Mouse (Mus musculus): ENCODE data around the gene Mvp. TPM values are rescaled to one million over a fixed set of nuclear protein-coding genes. Genes with fewer than 3 reads are reported as not detected.

Gene Mvp
- 39.6 TPM for polyA plus RNA-seq (2017; shearing (Covaris generic))

DNA sequence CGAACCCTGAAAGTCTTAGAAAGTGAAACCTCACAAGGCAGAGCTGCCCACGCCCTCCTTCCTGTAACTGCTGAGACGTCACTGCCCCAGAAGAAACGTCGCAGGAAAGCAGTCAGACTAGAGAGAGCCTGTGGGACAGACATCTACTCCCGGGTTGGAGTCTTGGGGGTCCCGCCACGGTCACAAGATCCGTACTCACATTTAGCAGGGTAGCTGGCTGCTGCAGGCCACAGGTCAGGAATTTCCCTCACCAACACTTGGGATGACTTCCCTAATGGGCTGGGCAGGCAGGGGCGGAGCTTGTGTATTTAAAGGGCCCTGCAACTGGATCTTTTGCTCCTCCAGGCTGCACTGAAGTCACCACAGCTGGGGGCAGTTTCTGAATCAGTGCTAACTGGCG, at the start of gene Mvp:
Gene Mvp, minus strand, starts transcription at position 302 of the 400 bp plus-strand sequence.

GRCm38 (mm10) chr7:127041851-127042672, 27.6 kb upstream of the Mvp start, which contains the start of gene Kif22:
TSS of gene Kif22 (minus strand) at chr7:127042471.

DNA sequence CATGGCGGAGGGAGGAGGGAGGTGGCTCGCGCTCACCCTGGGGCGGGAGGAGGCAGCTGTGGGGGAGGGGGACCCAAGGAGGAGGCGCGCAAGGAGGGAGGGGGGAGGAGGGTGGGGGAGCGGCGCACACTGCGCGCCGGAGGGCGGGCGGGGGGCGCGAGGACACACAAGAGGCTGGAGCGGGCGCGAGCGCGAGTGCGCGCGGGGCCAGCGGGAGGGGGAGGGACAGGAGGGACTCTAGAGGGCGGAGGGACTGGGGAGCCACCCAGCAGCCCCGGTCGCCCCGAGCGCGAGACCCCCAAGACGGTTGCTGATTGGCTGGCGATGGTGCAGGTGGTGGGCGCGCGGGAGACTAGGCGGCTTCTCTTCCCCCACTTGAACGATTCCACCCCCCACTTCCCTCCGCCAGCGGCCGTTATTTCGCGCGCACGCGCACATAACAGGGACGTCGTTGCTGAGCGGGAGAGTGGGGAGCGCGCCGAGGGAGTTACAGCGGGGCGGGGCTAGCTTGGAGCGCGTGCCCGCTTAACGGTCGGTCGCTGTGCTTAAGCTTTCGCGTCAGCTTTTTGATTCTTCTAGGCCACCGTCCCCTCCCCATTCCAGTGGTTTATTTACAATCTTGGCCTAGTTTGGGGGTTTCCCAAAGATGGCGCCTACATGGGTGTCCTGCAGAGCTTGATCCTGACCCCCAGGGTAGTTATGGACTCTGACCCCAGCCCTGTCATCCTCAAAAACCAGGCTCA, 12.7 kb upstream of the Mvp start, which contains the start of gene Maz:
Gene Maz, minus strand, starts transcription at position 54 of the 743 bp plus-strand sequence.

DNA sequence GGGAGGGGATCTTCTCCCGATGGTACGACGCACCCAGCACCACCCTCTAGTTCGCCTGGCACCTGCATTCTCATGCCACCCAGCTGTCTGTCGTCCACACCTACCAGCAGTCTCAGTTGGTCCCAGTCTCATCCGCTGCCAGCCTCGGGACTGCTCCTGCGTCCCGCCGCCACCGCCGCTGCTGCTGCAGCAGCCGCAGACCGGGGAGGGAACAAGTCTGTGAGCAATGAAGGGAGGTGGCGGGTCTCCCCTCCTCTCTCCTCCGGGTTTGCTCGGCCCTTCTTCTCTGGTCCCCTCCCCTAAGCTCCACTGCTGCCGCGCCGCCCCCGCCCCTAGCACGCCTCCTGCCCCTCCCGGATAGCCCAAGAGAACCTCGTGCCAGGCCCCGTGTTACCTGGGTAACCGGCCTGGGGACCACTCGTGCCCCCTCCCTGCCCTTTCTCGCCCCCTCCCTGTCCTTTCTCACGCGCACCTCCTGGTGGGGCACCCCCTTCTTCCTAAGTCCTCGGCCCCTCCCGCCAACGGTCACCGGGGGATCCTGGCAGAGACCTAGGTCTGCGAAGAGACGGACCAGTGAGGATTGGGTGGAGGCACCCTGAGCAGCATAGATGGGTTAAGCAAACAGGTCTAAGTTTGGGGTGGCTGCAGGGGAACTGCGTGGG, 6.6 kb upstream of the Mvp start, which contains the start of the genes Gm42742 and Prrt2:
Gene Gm42742, minus strand, starts transcription at position 197 of the 662 bp plus-strand sequence.
Gene Prrt2, minus strand, starts transcription at position 311 of the 662 bp plus-strand sequence.

DNA sequence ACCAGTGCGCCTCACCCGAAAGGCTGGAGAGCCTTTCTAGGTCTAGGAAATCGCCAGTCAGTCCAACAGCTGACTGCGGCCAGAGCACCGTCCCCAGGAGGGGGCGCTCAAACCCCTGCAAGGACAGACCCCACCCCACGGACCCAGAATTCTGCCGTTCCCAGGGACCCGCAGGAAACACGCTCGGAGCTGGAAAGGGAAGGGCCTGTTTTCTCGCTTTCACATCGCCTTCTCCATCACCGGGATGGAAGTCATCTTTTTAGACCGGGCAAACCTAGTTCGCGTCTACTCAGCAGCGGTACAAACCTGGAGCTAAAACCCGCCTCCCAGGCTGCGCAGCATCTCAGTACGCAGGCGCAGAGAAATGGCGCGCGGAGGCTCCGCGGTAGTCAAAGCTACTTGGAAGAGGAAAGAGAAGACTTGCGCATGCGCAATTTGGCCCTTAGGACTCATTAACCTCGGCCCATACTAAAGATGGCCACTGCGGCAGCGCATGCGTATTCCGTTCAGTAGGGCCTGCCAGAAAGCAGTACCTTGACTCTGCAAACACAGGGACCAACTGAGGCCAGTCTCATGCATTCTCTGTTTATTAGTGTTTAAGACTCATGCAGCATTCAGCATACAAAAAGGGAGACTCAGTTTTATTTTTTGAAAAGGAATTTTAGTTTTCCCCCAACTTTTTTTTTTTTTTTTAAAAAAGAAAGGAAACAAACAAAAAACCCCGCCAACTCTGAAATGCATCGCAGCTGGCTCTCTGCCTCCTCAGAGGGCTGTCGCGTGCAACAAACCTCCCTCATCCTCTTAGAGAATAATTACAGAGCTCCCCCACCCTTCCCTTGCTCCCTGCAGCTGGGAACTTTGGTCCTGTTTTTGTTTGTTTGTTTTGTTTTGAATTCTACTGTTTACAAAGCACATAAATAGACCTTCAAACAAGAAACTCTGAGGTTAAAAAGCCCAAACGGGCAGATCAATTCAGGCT, 2.8 kb upstream of the Mvp start, which contains the start of gene Pagr1a:
Gene Pagr1a, minus strand, starts transcription at position 382 of the 979 bp plus-strand sequence.

GRCm38 (mm10) chr7:127016481-127016485, 1.9 kb upstream of the Mvp start, which contains the start of gene Pagr1b:
TSS of gene Pagr1b (minus strand) at chr7:127016484.

GRCm38 (mm10) chr7:126975950-126976866, 38.2 kb downstream of the Mvp start, which contains the start of gene Cdiptos:
TSS of gene Cdiptos (minus strand) at chr7:126976098.

DNA sequence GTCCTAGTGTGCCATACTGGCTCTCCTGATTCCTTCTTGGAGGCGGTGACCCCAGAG, 38.7 kb downstream of the Mvp start, which contains the start of gene Cdipt:
Gene Cdipt, plus strand, starts transcription at position 22 of the 57 bp plus-strand sequence.

DNA sequence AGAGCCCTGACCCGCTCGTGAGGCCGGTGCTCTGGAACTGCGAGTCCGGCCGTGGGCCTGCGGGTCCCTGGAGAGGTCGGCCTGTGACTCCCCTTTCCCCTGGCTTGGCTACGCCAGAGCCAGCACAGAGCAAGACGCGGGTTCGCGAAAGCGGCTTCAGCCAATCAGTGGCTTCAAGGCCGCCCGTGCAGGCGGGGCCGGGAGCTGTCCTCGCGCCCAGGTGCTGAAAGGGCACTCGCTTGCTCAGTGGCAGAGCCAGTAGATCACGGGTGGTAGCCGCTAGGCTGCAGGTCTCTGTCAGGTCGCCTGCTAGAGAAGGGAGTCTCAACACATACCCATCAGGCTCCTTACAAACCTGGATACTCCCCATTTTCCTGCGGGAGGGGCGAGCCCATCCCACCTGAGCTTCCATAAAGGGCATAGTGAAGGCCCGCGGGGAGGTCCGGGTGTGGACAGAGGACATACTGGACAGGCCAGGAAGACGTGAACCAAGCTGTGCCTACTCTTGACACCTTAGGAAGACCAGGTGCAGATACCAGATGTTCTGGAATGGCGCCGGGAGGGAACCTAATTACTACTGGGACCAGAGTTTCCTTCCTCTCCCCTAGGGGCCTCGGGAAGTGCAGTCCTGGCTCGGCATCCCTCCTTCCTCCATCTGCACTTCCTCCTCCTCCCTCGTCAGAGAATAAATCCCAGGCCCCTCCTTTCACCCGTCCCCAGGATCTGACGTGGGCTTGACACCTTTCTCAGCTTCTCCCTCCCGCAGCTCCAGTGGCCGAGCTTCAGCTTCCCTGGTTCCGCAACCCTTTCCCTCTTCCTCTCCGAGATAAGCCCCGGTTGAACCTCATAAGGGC, 64.4 kb downstream of the Mvp start, which contains the start of gene Sez6l2:
Gene Sez6l2, plus strand, starts transcription at position 771 of the 854 bp plus-strand sequence.

GRCm38 (mm10) chr7:126949403-126949792, 65.0 kb downstream of the Mvp start, which contains the start of gene Asphd1:
TSS of gene Asphd1 (minus strand) at chr7:126949582.

Other genes with a start within 250 kb of the Mvp start
- 1.7 TPM for gene Gdpd3, start 248.3 kb downstream of the Mvp start, polyA plus RNA-seq (2017; shearing (Covaris generic))
- gene Ypel3, start 237.7 kb downstream of the Mvp start, polyA plus RNA-seq (2017; shearing (Covaris generic)): 606 TPM
- gene Tbx6, start 233.1 kb downstream of the Mvp start, polyA plus RNA-seq (2017; shearing (Covaris generic)): 4.3 TPM
- gene Ppp4c, start 222.1 kb downstream of the Mvp start, polyA plus RNA-seq (2017; shearing (Covaris generic)): 417 TPM
- gene Fam57b, start 217.0 kb downstream of the Mvp start, polyA plus RNA-seq (2017; shearing (Covaris generic)): not detected
- gene 4930451I11Rik, start 183.0 kb downstream of the Mvp start, polyA plus RNA-seq (2017; shearing (Covaris generic)): not detected
- 0.14 TPM for gene Doc2a, start 167.2 kb downstream of the Mvp start, polyA plus RNA-seq (2017; shearing (Covaris generic))
- gene Hirip3, start 152.6 kb downstream of the Mvp start, polyA plus RNA-seq (2017; shearing (Covaris generic)): 7.3 TPM
- gene Ino80e, start 152.2 kb downstream of the Mvp start, polyA plus RNA-seq (2017; shearing (Covaris generic)): 95.0 TPM
- gene Taok2, start 129.9 kb downstream of the Mvp start, polyA plus RNA-seq (2017; shearing (Covaris generic)): 45.7 TPM
- 44.7 TPM for gene Tmem219, start 91.7 kb downstream of the Mvp start, polyA plus RNA-seq (2017; shearing (Covaris generic))
- 39.8 TPM for gene Kctd13, start 85.7 kb downstream of the Mvp start, polyA plus RNA-seq (2017; shearing (Covaris generic))
- 0.18 TPM for gene Asphd1, start 65.0 kb downstream of the Mvp start, polyA plus RNA-seq (2017; shearing (Covaris generic))
- 1.4 TPM for gene Sez6l2, start 64.1 kb downstream of the Mvp start, polyA plus RNA-seq (2017; shearing (Covaris generic))
- 306 TPM for gene Cdipt, start 38.7 kb downstream of the Mvp start, polyA plus RNA-seq (2017; shearing (Covaris generic))
- gene Cdiptos, start 38.5 kb downstream of the Mvp start, polyA plus RNA-seq (2017; shearing (Covaris generic)): 0.89 TPM
- 1.6 TPM for gene Pagr1b, start 1.9 kb upstream of the Mvp start, polyA plus RNA-seq (2017; shearing (Covaris generic))
- 122 TPM for gene Pagr1a, start 2.7 kb upstream of the Mvp start, polyA plus RNA-seq (2017; shearing (Covaris generic))
- gene Gm42742, start 6.5 kb upstream of the Mvp start, polyA plus RNA-seq (2017; shearing (Covaris generic)): 42.9 TPM
- gene Prrt2, start 6.6 kb upstream of the Mvp start, polyA plus RNA-seq (2017; shearing (Covaris generic)): 14.4 TPM
- gene Maz, start 12.4 kb upstream of the Mvp start, polyA plus RNA-seq (2017; shearing (Covaris generic)): 176 TPM
- gene Kif22, start 27.9 kb upstream of the Mvp start, polyA plus RNA-seq (2017; shearing (Covaris generic)): 10.7 TPM
- not detected for gene Zg16, start 72.7 kb upstream of the Mvp start, polyA plus RNA-seq (2017; shearing (Covaris generic))
- gene AI467606, start 76.7 kb upstream of the Mvp start, polyA plus RNA-seq (2017; shearing (Covaris generic)): 327 TPM
- gene Qprt, start 107.6 kb upstream of the Mvp start, polyA plus RNA-seq (2017; shearing (Covaris generic)): 25.5 TPM
- 77.9 TPM for gene Spn, start 123.2 kb upstream of the Mvp start, polyA plus RNA-seq (2017; shearing (Covaris generic))
- 62.4 TPM for gene Cd2bp2, start 181.4 kb upstream of the Mvp start, polyA plus RNA-seq (2017; shearing (Covaris generic))
- 73.5 TPM for gene Tbc1d10b, start 193.8 kb upstream of the Mvp start, polyA plus RNA-seq (2017; shearing (Covaris generic))
- 19.1 TPM for gene Mylpf, start 194.3 kb upstream of the Mvp start, polyA plus RNA-seq (2017; shearing (Covaris generic))
- 26.6 TPM for gene Zfp553, start 218.4 kb upstream of the Mvp start, polyA plus RNA-seq (2017; shearing (Covaris generic))
- 541 TPM for gene Sept1, start 218.5 kb upstream of the Mvp start, polyA plus RNA-seq (2017; shearing (Covaris generic))
- gene Zfp771, start 229.7 kb upstream of the Mvp start, polyA plus RNA-seq (2017; shearing (Covaris generic)): 14.6 TPM
- 38.6 TPM for gene Dctpp1, start 246.1 kb upstream of the Mvp start, polyA plus RNA-seq (2017; shearing (Covaris generic))